9 mouse cellular contexts compared by ENCODE assay signal in genomic region chr17:47484241-47484921, GRCm38 (mm10). TPM values are rescaled to one million over a fixed set of nuclear protein-coding genes. Genes with fewer than 3 reads are reported as not detected.
DNase-seq lines count a peak whose midpoint lies in the region; ATAC-seq lines count a peak whose summit lies in the region.
"Had no signal": no experiment of that assay in that cellular context is flagged by ENCODE, and none has a peak within 500 bp of the region (broad histone marks: within the 10 kb centered on the region; RNA-seq: fewer than 3 reads in every experiment).

No protein-coding gene starts in this region.

- no peak overlapping the region for H3K27ac ChIP-seq in hindbrain, embryonic 13.5 days
- H3K27ac ChIP-seq in liver, embryonic 12.5 days = peak overlapping the region; percentile 83
- H3K27ac ChIP-seq in neural tube, embryonic 15.5 days (replicated peaks) = 0 out of 2 replicates have a peak overlapping the region, but pooled peaks have one; percentile 23
- H3K27ac ChIP-seq in forebrain, embryonic 13.5 days = no peak overlapping the region

- no peaks in the 10 kb centered on the region for H3K9me3 ChIP-seq in hindbrain, embryonic 13.5 days
- H3K9me3 ChIP-seq in liver, embryonic 12.5 days (replicated peaks) = no peaks in the 10 kb centered on the region
- no peaks in the 10 kb centered on the region for H3K9me3 ChIP-seq in neural tube, embryonic 15.5 days (replicated peaks)
- H3K9me3 ChIP-seq in forebrain, embryonic 13.5 days (replicated peaks) = no peaks in the 10 kb centered on the region

- 19% methylated on average over 1 of the region's 1 CpGs for WGBS in hindbrain, embryonic 13.5 days
- 16% methylated on average over 1 of the region's 1 CpGs for WGBS in liver, embryonic 12.5 days (ENCODE audit: insufficient replicate concordance)
- 11% methylated on average over 1 of the region's 1 CpGs for WGBS in neural tube, embryonic 15.5 days
- WGBS in forebrain, embryonic 13.5 days = 33% methylated on average over 1 of the region's 1 CpGs

- H3K4me3 ChIP-seq in hindbrain, embryonic 13.5 days = no peak overlapping the region
- no peak overlapping the region for H3K4me3 ChIP-seq in liver, embryonic 12.5 days
- no peak overlapping the region for H3K4me3 ChIP-seq in neural tube, embryonic 15.5 days (replicated peaks)
- H3K4me3 ChIP-seq in forebrain, embryonic 13.5 days = no peak overlapping the region

- H3K4me1 ChIP-seq in hindbrain, embryonic 13.5 days (replicated peaks) = peaks cover 6% of the 10 kb centered on the region; the same call in 1 of the 2 replicates
- H3K4me1 ChIP-seq in liver, embryonic 12.5 days = peaks cover 38% of the 10 kb centered on the region
- peaks cover 20% of the 10 kb centered on the region; the same call in 1 of the 2 replicates for H3K4me1 ChIP-seq in neural tube, embryonic 15.5 days
- peaks cover 7% of the 10 kb centered on the region for H3K4me1 ChIP-seq in forebrain, embryonic 13.5 days

- H3K27me3 ChIP-seq in hindbrain, embryonic 13.5 days = no peaks in the 10 kb centered on the region
- no peaks in the 10 kb centered on the region for H3K27me3 ChIP-seq in liver, embryonic 12.5 days (replicated peaks)
- H3K27me3 ChIP-seq in neural tube, embryonic 15.5 days (replicated peaks) = no peaks in the 10 kb centered on the region
- no peaks in the 10 kb centered on the region for H3K27me3 ChIP-seq in forebrain, embryonic 13.5 days

- H3K4me2 ChIP-seq in hindbrain, embryonic 13.5 days = no peak overlapping the region
- H3K4me2 ChIP-seq in liver, embryonic 12.5 days = peak overlapping the region; percentile 31
- no peak overlapping the region for H3K4me2 ChIP-seq in neural tube, embryonic 15.5 days
- no peak overlapping the region for H3K4me2 ChIP-seq in forebrain, embryonic 13.5 days

- intact Hi-C loops in left cerebral cortex, postnatal 14 days (cut with DNase I) = loop anchor here (5.0 kb wide), 1 partner anchor 97 kb away; the partner anchor contains the start of gene Guca1b

- peaks cover 15% of the 10 kb centered on the region for H3K36me3 ChIP-seq in hindbrain, embryonic 13.5 days
- peaks cover 20% of the 10 kb centered on the region for H3K36me3 ChIP-seq in liver, embryonic 12.5 days
- peaks cover 11% of the 10 kb centered on the region; the same call in 1 of the 2 replicates for H3K36me3 ChIP-seq in neural tube, embryonic 15.5 days
- peaks cover 15% of the 10 kb centered on the region for H3K36me3 ChIP-seq in forebrain, embryonic 13.5 days (ENCODE audit: poor library complexity, severe bottlenecking)

- DNase-seq in testis, postnatal 14 days (ENCODE audit: low spot score) = peak; percentile 56
- no peak for DNase-seq in testis, postnatal 10 days (ENCODE audit: low spot score)
- DNase-seq in layer of hippocampus, adult 9-10 months (ENCODE audit: low spot score) = no peak
- no peak for DNase-seq in left cerebral cortex, postnatal 14 days (ENCODE audit: low spot score in 2 of 2)

- 0 out of 2 replicates have a peak, but pooled peaks have one; percentile 30 for ATAC-seq in hindbrain, embryonic 13.5 days (ENCODE audit: low FRiP score)
- ATAC-seq in liver, embryonic 12.5 days = peak; percentile 73
- ATAC-seq in neural tube, embryonic 15.5 days (ENCODE audit: low FRiP score) = peak; percentile 42
- no peak for ATAC-seq in forebrain, embryonic 13.5 days

- no peak overlapping the region for H3K9ac ChIP-seq in hindbrain, embryonic 13.5 days
- peak overlapping the region; percentile 18 for H3K9ac ChIP-seq in liver, embryonic 12.5 days
- H3K9ac ChIP-seq in neural tube, embryonic 15.5 days (replicated peaks) = no peak overlapping the region
- H3K9ac ChIP-seq in forebrain, embryonic 13.5 days = no peak overlapping the region

RNA-seq across cellular contexts. Expression of gene Taf8, which starts 17.7 kb away (rescaled TPM):
- 23.4 and 23.5 TPM in 2 replicates for polyA plus RNA-seq in hindbrain, embryonic 13.5 days (2015; fragmentation: Nextera tagmentation; extraction: Ambion mirVana)
- polyA plus RNA-seq in liver, embryonic 12.5 days (2016; fragmentation: Nextera tagmentation; extraction: Ambion mirVana) = 17.6 and 18.0 TPM in 2 replicates
- 19.5 and 21.5 TPM in 2 replicates for polyA plus RNA-seq in neural tube, embryonic 15.5 days (2015; fragmentation: Nextera tagmentation; extraction: Ambion mirVana)
- 10 to 100 TPM; 14.6 to 17.1 TPM for total RNA-seq in left cerebral cortex, postnatal 14 days (2021)
- polyA plus RNA-seq in forebrain, embryonic 13.5 days (2015; fragmentation: Nextera tagmentation; extraction: Ambion mirVana) = 26.5 and 31.0 TPM in 2 replicates

RNA-seq across cellular contexts. Expression of gene Ccnd3, which starts 20.5 kb away (rescaled TPM):
- polyA plus RNA-seq in hindbrain, embryonic 13.5 days (2015; fragmentation: Nextera tagmentation; extraction: Ambion mirVana) = 74.3 and 75.2 TPM in 2 replicates
- polyA plus RNA-seq in liver, embryonic 12.5 days (2016; fragmentation: Nextera tagmentation; extraction: Ambion mirVana) = 546 and 555 TPM in 2 replicates
- 76.5 and 139 TPM in 2 replicates for polyA plus RNA-seq in neural tube, embryonic 15.5 days (2015; fragmentation: Nextera tagmentation; extraction: Ambion mirVana)
- 10 to 100 TPM; 30.1 to 30.7 TPM for total RNA-seq in left cerebral cortex, postnatal 14 days (2021)
- polyA plus RNA-seq in forebrain, embryonic 13.5 days (2015; fragmentation: Nextera tagmentation; extraction: Ambion mirVana) = 67.6 and 75.8 TPM in 2 replicates

RNA-seq across cellular contexts. Expression of gene 1700001C19Rik, which starts 47.2 kb away (rescaled TPM):
- 0.34 and 0.79 TPM in 2 replicates for polyA plus RNA-seq in hindbrain, embryonic 13.5 days (2015; fragmentation: Nextera tagmentation; extraction: Ambion mirVana)
- 0.62 and 0.66 TPM in 2 replicates for polyA plus RNA-seq in liver, embryonic 12.5 days (2016; fragmentation: Nextera tagmentation; extraction: Ambion mirVana)
- polyA plus RNA-seq in neural tube, embryonic 15.5 days (2015; fragmentation: Nextera tagmentation; extraction: Ambion mirVana) = 0.63 and 0.78 TPM in 2 replicates
- not detected for total RNA-seq in left cerebral cortex, postnatal 14 days (2021)
- 0.28 and 0.42 TPM in 2 replicates for polyA plus RNA-seq in forebrain, embryonic 13.5 days (2015; fragmentation: Nextera tagmentation; extraction: Ambion mirVana)
- polyA plus RNA-seq: spleen, adult 2 months had no signal

RNA-seq across cellular contexts. Expression of gene AI661453, which starts 48.0 kb away (rescaled TPM):
- polyA plus RNA-seq in hindbrain, embryonic 13.5 days (2015; fragmentation: Nextera tagmentation; extraction: Ambion mirVana) = 0.22 and 0.34 TPM in 2 replicates
- polyA plus RNA-seq in liver, embryonic 12.5 days (2016; fragmentation: Nextera tagmentation; extraction: Ambion mirVana) = 0.10 and 0.31 TPM in 2 replicates
- 0.19 and 0.43 TPM in 2 replicates for polyA plus RNA-seq in neural tube, embryonic 15.5 days (2015; fragmentation: Nextera tagmentation; extraction: Ambion mirVana)
- total RNA-seq in left cerebral cortex, postnatal 14 days (2021) = under 1 TPM; 0.23 to 0.59 TPM
- polyA plus RNA-seq in forebrain, embryonic 13.5 days (2015; fragmentation: Nextera tagmentation; extraction: Ambion mirVana) = 0.13 and 0.16 TPM in 2 replicates

Comparison
In these comparisons a context has a peak if more than half of its experiments do, and no peak if none do; other contexts are left out.
1. H3K27ac ChIP-seq: peak in liver, embryonic 12.5 days (single experiment) and neural tube, embryonic 15.5 days (single experiment); none in hindbrain, embryonic 13.5 days (single experiment) and forebrain, embryonic 13.5 days (single experiment).